Mouse (Mus musculus): ENCODE measurements at regions not wholly inside any gene's neighbourhood (a gene's known extent, or its start where the extent isn't known, plus 50 kb on each side); places are given as distances from the start of the nearest gene placed in this dataset.

- in situ Hi-C loops (cut with MboI; ENCODE audit: unreplicated experiment in 2 of 2) = no loop called here
These were observed 148.5 kb downstream of the Clic5 start for GRCm38 (mm10) chr17:44336842-44337241.

GRCm38 (mm10) chr17:44337253-44337652 lies 148.9 kb downstream of the Clic5 start:
- in situ Hi-C loops (cut with MboI; ENCODE audit: unreplicated experiment in 2 of 2) = no loop called here

DNA sequence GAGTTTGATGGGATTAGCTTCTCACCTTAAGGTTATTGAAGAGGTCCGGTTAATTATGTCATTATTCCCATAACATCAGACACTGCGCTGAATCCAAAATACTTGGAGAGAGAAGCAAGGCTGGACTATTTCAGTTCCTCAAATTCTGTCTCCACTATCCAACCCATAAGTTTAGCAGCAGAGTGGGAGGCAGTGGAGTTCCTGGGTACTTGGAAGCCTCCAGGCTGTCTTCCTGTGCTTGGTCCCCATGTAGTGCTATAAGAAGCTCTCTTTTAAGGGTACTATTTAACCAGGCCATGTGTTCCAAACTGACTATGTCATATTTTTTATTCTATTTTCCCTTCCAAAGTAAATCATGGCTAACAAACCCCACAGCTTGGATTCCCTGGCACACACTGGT lies 156.2 kb downstream of the Clic5 start:
- in situ Hi-C loops (cut with MboI; ENCODE audit: unreplicated experiment in 2 of 2) = no loop called here

- in situ Hi-C loops (cut with MboI; ENCODE audit: unreplicated experiment in 2 of 2) = no loop called here
These were observed 157.0 kb downstream of the Clic5 start for GRCm38 (mm10) chr17:44345374-44345773.

DNA sequence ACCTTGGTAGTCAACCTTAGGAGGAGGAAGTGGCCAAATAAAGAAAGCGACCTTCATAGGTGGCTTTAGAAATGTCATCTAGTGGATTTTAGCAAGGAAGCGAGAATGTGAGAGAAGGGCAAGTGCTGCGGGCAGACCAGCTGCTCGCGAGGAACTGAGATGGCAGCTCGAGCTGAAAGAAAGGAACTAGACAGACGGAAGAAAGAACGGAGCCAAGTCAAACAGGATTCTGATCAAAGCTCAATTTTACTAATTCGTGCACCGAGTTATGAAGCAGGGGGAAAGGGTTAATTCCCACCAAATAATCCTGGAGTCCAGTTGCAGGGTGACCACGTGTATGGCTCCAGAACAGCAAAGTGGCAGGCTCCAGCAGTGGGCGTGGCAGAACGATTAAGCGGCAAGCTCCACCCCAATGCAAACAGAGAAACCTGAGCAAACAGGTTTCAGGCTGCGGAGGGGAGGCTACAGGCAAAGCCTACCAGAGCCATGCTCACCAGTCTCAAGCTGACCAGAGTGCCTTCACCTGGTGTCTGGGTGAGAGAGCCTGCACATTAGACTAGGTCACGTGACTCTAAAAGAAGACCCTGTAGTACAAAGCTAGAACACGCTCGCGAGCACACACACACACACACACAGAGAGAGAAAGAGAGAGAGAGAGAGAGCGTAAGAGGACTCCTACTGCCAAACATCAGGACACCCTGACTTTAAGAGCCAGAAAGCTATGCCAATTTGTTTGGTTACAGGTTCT lies 162.0 kb downstream of the Clic5 start:
- in situ Hi-C loops (cut with MboI; ENCODE audit: unreplicated experiment in 2 of 2) = no loop called here

DNA sequence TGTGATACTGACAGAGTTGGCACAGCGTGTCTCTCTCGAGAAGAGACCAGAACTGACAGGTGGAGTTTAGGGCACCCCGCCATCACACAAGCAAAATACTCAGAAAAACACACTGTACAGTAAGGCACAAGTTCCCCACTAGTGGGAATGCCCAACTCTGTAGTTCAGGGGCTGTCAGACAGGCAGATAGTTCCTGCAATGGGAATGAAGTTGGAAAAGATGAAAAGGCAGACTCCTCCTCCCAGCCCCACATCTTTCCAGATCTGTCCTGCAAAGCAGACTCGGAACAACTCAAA lies 162.5 kb downstream of the Clic5 start:
- in situ Hi-C loops (cut with MboI; ENCODE audit: unreplicated experiment in 2 of 2) = no loop called here

DNA sequence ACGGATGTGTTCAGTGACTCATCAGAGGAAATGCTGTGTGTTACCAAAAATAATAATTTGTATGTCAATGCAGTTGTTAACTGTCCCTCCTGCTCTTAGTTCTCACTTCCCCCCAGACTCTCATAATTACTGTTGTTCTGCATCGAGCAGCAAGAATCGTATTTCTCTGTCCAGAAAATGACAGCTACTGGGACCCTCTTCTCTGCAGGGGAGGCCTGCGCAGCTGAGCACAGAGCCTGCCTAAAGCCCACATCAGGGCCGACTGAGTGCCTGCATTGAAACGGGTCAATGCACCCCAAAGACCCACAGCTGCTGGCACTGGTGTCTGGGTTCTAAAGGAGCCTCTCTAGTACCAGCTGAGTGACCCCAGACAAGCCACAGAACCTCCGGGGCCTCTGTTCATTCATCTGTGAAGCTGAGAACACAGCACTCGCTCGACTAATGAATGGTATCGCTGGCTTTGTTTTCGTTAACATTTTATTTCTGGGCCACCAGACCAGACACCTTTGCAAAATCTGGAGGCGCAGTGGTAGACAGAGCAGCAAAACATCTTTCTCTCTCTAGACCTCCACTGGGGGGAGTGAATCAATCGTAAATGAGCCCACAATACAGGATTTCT lies 163.2 kb downstream of the Clic5 start:
- in situ Hi-C loops (cut with MboI; ENCODE audit: unreplicated experiment in 2 of 2) = no loop called here

- in situ Hi-C loops (cut with MboI; ENCODE audit: unreplicated experiment in 2 of 2) = no loop called here
These were observed 163.8 kb downstream of the Clic5 start for GRCm38 (mm10) chr17:44352142-44352541.

- in situ Hi-C loops (cut with MboI; ENCODE audit: unreplicated experiment in 2 of 2) = no loop called here
These were observed 174.7 kb downstream of the Clic5 start for GRCm38 (mm10) chr17:44363111-44363510.

DNA sequence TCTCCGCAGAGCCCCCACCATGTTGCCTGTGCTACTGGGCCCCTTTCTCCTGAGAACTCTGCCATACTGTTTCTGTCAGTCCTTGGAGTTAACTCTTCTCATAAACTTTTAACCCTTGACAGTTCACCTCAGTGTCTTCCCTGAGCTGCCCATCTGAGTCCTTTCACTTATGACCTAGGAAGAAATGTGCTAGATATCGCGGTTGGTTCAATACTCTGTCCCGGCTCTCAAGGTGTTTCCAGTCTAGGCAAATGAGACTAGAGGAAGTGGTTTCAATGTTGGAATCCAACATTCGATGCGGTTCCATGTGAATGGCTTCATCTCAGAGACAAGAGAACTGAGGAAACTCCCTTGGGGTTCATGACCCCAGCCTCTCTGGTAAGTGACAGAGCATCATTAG lies 176.1 kb downstream of the Clic5 start:
- in situ Hi-C loops (cut with MboI; ENCODE audit: unreplicated experiment in 2 of 2) = no loop called here

- in situ Hi-C loops (cut with MboI; ENCODE audit: unreplicated experiment in 2 of 2) = no loop called here
These were observed 178.1 kb downstream of the Clic5 start for GRCm38 (mm10) chr17:44366438-44366837.

DNA sequence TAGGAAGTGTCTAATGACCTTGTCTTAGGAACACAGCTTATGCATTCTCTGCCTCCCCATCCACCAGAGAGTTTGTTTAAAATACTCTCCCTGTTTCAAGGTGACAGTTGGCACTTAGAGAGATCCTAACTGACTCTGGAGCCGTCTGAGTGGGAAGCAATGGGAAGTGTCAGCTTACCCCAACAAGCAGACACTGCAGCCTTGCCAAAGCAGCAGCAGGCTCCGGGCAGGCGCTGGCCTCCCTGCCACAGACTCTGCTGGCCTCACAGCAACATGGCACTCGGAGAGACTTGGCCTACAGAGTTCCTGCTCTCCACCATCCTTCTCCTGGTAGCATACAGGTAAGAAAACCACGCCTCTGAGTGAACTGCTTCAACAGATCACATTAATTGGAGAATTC lies 179.2 kb downstream of the Clic5 start:
- in situ Hi-C loops (cut with MboI; ENCODE audit: unreplicated experiment in 2 of 2) = no loop called here

DNA sequence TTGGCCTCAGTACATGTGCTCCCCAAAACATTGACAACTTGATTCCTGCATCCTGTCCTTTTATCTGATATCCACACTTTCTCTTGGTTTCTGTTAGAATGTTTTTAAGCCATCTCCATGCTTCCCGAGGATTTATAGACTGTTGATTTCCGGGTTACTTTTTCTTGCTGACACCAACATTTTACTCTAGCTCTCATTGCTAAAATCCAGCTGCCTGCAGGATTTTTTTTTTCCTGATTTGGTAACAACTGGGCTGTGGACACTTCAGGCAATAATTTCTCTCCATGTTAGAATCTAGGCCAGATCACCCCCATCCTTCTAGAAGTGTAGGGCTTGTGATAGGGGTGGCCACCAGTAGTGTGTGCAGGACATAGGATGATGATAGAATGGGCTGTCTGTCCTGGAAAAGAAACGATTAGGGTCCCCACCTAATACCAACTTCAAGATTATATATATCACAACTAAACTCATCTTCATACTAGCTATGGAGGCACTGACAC lies 182.6 kb downstream of the Clic5 start:
- in situ Hi-C loops (cut with MboI; ENCODE audit: unreplicated experiment in 2 of 2) = no loop called here

DNA sequence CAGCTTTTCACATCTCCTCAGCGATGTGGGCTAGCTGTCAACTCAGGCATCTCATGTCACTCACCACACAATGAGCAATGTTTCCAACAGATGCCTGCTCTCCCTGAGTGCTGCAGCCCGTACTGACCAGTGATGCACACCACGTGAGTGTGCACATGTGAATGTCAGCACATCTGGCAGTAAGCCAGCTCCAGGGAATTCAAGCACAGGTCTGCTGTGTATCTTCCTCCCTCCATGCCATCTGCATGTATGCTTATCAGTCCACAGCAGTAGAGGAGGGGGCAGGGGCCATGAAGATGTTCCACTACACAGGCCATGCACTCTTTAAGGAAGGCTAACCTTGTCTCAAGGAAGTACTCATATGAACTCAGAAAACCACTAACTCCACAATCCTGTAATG lies 183.2 kb downstream of the Clic5 start:
- in situ Hi-C loops (cut with MboI; ENCODE audit: unreplicated experiment in 2 of 2) = no loop called here

DNA sequence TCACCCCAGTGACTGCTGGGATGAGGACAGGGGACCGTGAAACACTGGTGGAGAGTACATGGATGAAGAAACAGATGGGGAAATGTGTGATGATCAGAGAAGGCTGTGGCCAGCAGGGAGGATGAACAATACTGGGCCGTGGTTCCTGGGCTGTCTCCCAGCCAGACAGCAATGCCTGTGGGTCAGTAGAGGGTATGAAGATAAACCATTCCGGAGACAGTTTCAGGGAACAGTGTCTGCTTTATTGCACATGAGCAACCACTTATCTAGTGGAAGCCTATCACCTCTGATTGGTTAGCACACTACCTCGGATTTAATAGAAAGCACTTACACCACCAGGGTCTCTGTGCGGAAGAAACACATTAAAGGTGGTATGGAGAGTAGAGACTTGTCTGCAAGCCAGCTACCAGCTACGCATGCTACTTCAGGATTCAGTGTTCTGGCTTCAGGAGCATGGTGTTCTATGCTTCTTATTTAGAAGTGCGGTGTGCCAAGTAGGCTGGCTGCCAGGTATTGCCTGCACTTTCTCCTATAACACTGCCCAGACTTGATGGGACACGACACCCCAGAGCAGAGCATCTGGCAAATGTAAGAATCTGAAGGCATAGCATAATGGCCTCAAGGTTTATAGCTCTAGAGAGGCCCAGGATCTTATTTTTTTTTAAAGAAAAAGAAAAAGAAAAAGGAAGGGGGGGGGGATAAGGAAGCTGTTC lies 185.5 kb downstream of the Clic5 start:
- in situ Hi-C loops (cut with MboI; ENCODE audit: unreplicated experiment in 2 of 2) = no loop called here

GRCm38 (mm10) chr17:44378391-44378790 lies 190.0 kb downstream of the Clic5 start:
- in situ Hi-C loops (cut with MboI; ENCODE audit: unreplicated experiment in 2 of 2) = no loop called here

DNA sequence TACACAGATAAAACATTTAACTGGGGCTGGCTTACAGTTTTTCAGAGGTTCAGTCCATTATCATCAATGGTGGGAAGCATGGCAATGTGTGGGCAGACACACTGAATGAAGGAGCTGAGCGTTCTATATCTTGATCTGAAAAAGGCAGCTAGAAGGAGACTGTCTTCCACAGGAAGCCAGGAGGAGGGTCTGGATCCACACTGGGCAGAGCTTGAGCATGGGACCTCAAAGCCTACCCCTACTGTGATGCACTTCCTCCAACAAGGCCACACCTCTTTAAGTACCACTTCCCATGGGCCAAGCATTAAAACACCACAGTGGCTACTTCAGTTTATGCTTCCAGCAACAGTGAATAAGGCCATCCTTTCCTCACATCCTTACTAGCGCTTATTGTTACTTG lies 200.5 kb downstream of the Clic5 start:
- in situ Hi-C loops (cut with MboI; ENCODE audit: unreplicated experiment in 2 of 2) = no loop called here

GRCm38 (mm10) chr17:44397829-44398228 lies 209.4 kb downstream of the Clic5 start:
- in situ Hi-C loops (cut with MboI; ENCODE audit: unreplicated experiment in 2 of 2) = no loop called here

GRCm38 (mm10) chr17:44398231-44398630 lies 209.8 kb downstream of the Clic5 start:
- in situ Hi-C loops (cut with MboI; ENCODE audit: unreplicated experiment in 2 of 2) = no loop called here

DNA sequence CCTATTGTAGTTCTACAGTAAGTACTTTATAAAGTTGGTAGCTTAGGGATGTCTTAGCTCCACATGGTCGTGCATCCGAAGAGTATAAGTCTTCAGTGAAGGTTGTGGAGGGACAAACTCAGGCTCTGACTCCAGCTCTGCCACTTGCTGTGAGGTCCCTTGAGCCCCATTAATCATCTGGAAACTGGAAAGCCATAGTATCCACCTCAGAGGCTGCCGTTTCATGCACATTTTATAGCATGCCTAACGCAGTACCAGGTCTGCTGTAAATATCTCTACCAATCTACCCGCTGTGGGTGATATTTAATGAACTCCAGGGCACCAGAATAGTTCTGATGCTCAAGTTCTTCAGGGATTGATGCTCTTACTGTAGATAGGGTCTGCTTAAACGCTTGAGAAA lies 216.5 kb downstream of the Clic5 start:
- in situ Hi-C loops (cut with MboI; ENCODE audit: unreplicated experiment in 2 of 2) = no loop called here

GRCm38 (mm10) chr17:44410961-44411360 lies 222.6 kb downstream of the Clic5 start:
- in situ Hi-C loops (cut with MboI; ENCODE audit: unreplicated experiment in 2 of 2) = no loop called here
